Mouse (Mus musculus) kidney, embryonic 14.5 days (tissue): Measurements from ENCODE around the gene Atf3. TPM values are rescaled to one million over a fixed set of nuclear protein-coding genes. Genes with fewer than 3 reads are reported as not detected.
A peak's percentile ranks its signal among the peaks of the same experiment; 100 is the strongest.

Experiments used
- ATAC-seq: fragments of 200-750 bp; cut with Nextera tagmentation; 2 replicates; pipeline ENCODE4 v1.8.0; 2017; ENCODE audit warnings: moderate number of reproducible peaks, mild to moderate bottlenecking, moderate TSS enrichment, moderate library complexity; ENCODE audit not compliant: low FRiP score, low TSS enrichment
- H3K27ac ChIP-seq: fragments of 300-500 bp; sonication (generic); 2 replicates; pipeline ENCODE4 v1.5.1; 2014; ENCODE audit warnings: low read depth, mild to moderate bottlenecking, low read length, moderate library complexity, mixed read lengths
- H3K27me3 ChIP-seq: fragments of 300-500 bp; sonication (generic); 2 replicates; pipeline ENCODE4 v1.6.1; 2014; ENCODE audit warnings: mild to moderate bottlenecking, low read length; ENCODE audit not compliant: control insufficient read depth, insufficient read depth
- H3K36me3 ChIP-seq: fragments of 300-500 bp; sonication (generic); 2 replicates; pipeline ENCODE4 v1.6.1; 2014; ENCODE audit warnings: low read length, mixed read lengths; ENCODE audit not compliant: control insufficient read depth, insufficient read depth
- H3K4me1 ChIP-seq: fragments of 300-500 bp; sonication (generic); 2 replicates; pipeline ENCODE4 v1.6.1; 2014; ENCODE audit warnings: low read length, mixed read lengths; ENCODE audit not compliant: control insufficient read depth, insufficient read depth
- H3K4me2 ChIP-seq: fragments of 300-500 bp; sonication (generic); replicated peaks from 2 replicates; pipeline ENCODE4 v1.6.1; 2014; ENCODE audit warnings: low read depth, mild to moderate bottlenecking, low read length
- H3K4me3 ChIP-seq: fragments of 300-500 bp; sonication (generic); 2 replicates; pipeline ENCODE4 v1.5.1; 2014; ENCODE audit warnings: mild to moderate bottlenecking, low read length
- H3K9ac ChIP-seq: fragments of 300-500 bp; sonication (generic); 2 replicates; pipeline ENCODE4 v1.6.1; 2014; ENCODE audit warnings: low read depth, mild to moderate bottlenecking, low read length, moderate library complexity
- H3K9me3 ChIP-seq: fragments of 300-500 bp; sonication (generic); 2 replicates; pipeline ENCODE4 v1.6.1; 2016; ENCODE audit warnings: low read length; ENCODE audit not compliant: control insufficient read depth
- WGBS: fragments of 180-500 bp; shearing (Covaris S2); extraction: QIAGEN DNeasy Blood & Tissue Kit; methylation state at CpG from one replicate; pipeline ENCODE4 v1.1.7; 2014; 5-methylcytosine and 5-hydroxymethylcytosine counted together
- polyA plus RNA-seq: library from polyadenylated mRNA; unstranded; fragments of >200 nt; fragmentation: Nextera tagmentation; extraction: Ambion mirVana; gene quantifications from 2 replicates; pipeline ENCODE4 v1.2.1, GENCODE M21; 2014

Gene Atf3
- polyA plus RNA-seq, 1 experiment from 2014 or later: 2.3 TPM

DNA sequence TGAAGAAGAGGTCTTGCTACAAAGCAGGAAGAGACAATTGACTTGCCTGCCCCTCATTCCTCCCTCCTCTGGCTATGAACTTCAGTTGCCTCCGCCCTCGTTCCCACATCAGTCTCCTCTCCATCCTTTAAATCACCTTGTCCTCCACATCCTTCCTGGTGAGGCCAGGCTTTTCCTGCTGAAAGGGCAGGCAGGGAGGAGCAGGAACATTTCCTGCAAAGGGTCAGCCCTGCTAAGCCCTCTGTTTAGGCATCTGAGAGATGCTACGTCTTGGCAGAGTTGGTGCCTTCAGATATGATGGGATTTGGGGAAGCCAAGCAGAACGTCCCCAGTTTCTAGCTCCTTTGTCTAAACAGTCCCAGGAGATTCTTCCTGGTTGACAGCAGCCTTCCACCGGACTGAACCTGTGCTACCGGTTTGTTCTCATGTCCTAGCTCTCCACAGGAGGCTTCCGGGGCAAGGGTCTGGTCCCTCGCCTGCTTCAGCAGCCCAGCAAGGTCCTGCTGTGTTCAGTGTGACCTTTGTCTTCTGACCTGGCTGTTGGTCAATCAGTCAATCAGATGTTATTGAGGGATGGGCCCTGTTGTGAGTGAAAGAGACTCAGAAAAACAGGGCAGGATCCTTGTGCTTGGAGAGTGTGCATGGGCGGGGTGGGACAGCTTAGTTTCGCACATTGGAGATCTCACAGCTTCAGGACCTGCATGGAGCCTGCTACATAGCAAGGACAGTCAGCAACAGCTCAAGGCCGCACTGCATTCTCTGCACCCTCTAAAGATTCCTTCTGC, 38.9 kb upstream of the Atf3 start:
- no peak for ATAC-seq
- no peaks in the 10 kb centered on the region for H3K27me3 ChIP-seq
- no peaks in the 10 kb centered on the region for H3K36me3 ChIP-seq
- H3K4me1 ChIP-seq: peaks cover 9% of the 10 kb centered on the region; the same call in 1 of the 2 replicates
- H3K9me3 ChIP-seq: no peaks in the 10 kb centered on the region
- no peak overlapping the region for H3K9ac ChIP-seq
- no peak overlapping the region for H3K4me3 ChIP-seq
- WGBS: 56% methylated on average over 11 of the region's 11 CpGs
- H3K4me2 ChIP-seq: no peak overlapping the region
- no peak overlapping the region for H3K27ac ChIP-seq

DNA sequence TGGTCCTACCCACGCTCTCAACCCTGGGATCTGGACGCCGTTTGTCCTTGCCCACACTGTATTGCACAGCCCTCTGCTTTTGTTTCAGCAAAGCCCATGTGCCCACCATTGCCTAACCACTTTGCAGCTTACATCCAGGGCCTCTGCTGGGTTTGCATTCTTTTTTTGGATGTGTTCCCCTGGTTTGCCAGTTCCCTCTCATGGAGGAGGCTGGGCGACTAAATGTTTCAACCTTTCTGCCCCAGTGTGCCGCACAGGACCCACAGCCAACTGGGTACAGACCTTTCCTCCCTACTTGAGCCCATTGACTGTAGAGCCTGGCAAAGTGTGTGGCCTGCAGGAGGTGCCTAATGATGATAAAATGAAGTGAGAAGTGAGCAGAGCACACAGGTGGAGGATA, 38.3 kb upstream of the Atf3 start:
- Histone ChIP-seq H3K4me3 (no peak overlapping the region), H3K4me2 (no peak overlapping the region), H3K27ac (no peak overlapping the region), H3K27me3 (no peaks in the 10 kb centered on the region), H3K36me3 (no peaks in the 10 kb centered on the region), H3K4me1 (peaks cover 9% of the 10 kb centered on the region; the same call in 1 of the 2 replicates), H3K9ac (no peak overlapping the region), H3K9me3 (no peaks in the 10 kb centered on the region)
- 95% methylated on average over 5 of the region's 5 CpGs for WGBS
- no peak for ATAC-seq

DNA sequence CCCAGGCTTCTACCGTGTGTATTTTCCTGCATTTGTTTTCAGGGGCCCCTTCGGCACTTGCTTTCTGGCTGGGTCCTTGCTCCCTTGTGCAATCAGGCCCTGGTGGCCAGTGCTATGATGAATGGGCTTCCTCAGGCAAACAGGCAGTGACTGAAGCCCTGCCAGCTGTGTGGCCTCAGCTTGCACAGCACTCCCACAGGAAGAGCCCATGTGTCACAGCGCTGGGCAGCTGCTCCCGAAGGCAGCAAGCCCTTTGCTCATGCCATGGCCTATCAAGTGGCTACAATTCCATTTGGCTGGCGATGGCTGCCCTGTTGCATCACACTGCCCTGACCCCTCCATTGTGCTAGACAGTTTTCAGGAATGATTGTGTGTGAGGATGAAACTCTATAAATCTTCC, 36.6 kb upstream of the Atf3 start:
- Histone ChIP-seq H3K4me2 (no peak overlapping the region), H3K4me1 (peaks cover 9% of the 10 kb centered on the region; the same call in 1 of the 2 replicates), H3K27ac (no peak overlapping the region), H3K9me3 (no peaks in the 10 kb centered on the region), H3K9ac (no peak overlapping the region), H3K4me3 (no peak overlapping the region), H3K36me3 (no peaks in the 10 kb centered on the region), H3K27me3 (no peaks in the 10 kb centered on the region)
- ATAC-seq: peak; percentile 32; the same call in 1 of the 2 replicates
- WGBS: 44% methylated on average over 5 of the region's 5 CpGs

DNA sequence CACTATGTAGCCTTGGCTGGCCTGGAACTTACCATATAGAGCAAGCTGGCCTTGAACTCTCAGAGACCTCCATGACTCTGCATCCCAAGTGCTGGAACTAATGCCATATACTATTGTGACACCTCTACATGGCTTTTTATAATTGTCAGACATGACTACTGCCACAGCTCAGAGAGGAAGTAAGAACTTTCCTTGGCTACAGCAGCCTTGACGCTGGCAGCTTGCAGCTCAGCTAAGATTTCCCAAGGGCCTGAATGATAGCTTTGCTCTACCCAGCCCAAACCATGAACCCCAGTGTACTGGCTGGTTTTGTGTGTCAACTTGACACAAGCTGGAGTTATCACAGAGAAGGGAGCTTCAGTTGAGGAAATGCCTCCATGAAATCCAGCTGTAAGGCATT, 35.8 kb upstream of the Atf3 start:
- peaks cover 9% of the 10 kb centered on the region; the same call in 1 of the 2 replicates for H3K4me1 ChIP-seq
- ATAC-seq: no peak
- WGBS: 76% methylated on average over 1 of the region's 1 CpGs
- no peaks in the 10 kb centered on the region for H3K36me3 ChIP-seq
- H3K27ac ChIP-seq: no peak overlapping the region
- no peaks in the 10 kb centered on the region for H3K27me3 ChIP-seq
- H3K4me2 ChIP-seq: no peak overlapping the region
- H3K4me3 ChIP-seq: no peak overlapping the region
- no peak overlapping the region for H3K9ac ChIP-seq
- H3K9me3 ChIP-seq: no peaks in the 10 kb centered on the region

DNA sequence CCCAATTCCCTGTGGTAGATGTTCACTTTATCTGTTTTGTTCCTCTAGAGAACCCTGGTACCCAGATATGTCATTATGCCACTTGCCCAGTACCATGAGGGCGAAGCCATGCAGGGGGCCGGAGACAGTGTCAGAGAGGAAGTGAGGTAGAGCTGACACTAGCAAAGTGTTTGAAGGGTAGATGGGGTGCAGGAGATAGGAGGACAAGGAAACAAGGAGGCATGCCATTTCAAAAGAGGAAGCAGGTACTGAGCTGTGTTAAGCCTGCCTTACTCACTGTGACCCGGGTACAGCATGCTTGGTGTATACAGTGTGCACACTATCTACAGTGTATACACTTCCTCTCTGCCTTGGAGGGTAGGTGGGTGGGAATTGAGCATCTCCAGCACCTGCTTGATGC, 32.1 kb upstream of the Atf3 start:
- Histone ChIP-seq H3K9ac (no peak overlapping the region), H3K27me3 (no peaks in the 10 kb centered on the region), H3K4me1 (peaks cover 5% of the 10 kb centered on the region; the same call in 1 of the 2 replicates), H3K4me3 (no peak overlapping the region), H3K36me3 (no peaks in the 10 kb centered on the region), H3K9me3 (peaks cover 6% of the 10 kb centered on the region; the same call in 1 of the 2 replicates), H3K27ac (no peak overlapping the region), H3K4me2 (no peak overlapping the region)
- 97% methylated on average over 3 of the region's 3 CpGs for WGBS
- no peak for ATAC-seq

DNA sequence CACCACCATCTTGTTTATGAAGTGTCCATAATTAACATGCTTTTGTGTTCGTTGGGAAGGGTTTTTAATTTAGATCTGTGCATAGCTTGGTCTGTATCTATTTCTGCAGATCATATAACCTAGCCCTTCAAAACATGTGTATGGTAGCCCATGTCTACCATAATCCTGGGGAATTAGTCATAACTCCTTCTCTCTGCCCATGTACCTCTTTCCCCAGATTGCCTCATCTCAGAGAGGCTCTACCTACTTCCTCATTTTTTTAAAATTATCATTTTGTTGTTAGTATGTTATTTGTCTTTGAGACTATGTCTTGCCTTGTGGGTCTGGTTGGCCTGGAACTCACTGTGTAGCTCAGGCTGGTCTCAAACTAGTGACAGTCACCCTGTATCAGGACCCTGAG, 30.6 kb upstream of the Atf3 start:
- no peak overlapping the region for H3K4me2 ChIP-seq
- 66% methylated on average over 1 of the region's 1 CpGs for WGBS
- H3K36me3 ChIP-seq: no peaks in the 10 kb centered on the region
- H3K4me1 ChIP-seq: no peaks in the 10 kb centered on the region
- peaks cover 6% of the 10 kb centered on the region; the same call in 1 of the 2 replicates for H3K9me3 ChIP-seq
- ATAC-seq: no peak
- H3K4me3 ChIP-seq: no peak overlapping the region
- H3K27me3 ChIP-seq: no peaks in the 10 kb centered on the region
- H3K27ac ChIP-seq: no peak overlapping the region
- no peak overlapping the region for H3K9ac ChIP-seq

DNA sequence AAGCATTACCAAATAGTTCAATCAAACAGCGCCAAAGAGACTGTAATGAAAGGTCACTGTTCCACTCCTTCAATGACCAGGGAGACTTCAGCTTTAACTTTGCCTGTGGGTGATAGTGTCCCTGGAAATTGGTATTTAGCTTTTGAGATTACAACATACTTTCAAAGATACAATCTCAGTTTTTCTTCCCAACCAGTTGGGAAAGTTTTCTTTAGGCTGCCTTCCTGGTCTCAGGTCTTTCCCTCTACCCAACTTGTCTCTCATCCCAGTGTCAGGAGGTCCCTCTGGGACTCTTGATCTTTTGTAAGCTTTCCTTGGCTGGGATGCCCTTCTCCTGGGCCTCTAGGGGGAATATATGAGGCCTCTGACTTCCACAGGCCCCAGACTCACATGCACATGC, 29.7 kb upstream of the Atf3 start:
- Histone ChIP-seq H3K4me2 (no peak overlapping the region), H3K27me3 (no peaks in the 10 kb centered on the region), H3K4me1 (no peaks in the 10 kb centered on the region), H3K9me3 (peaks cover 6% of the 10 kb centered on the region; the same call in 1 of the 2 replicates), H3K27ac (no peak overlapping the region), H3K9ac (no peak overlapping the region), H3K4me3 (no peak overlapping the region), H3K36me3 (no peaks in the 10 kb centered on the region)
- no peak for ATAC-seq
- WGBS: 84% methylated on average over 1 of the region's 1 CpGs

DNA sequence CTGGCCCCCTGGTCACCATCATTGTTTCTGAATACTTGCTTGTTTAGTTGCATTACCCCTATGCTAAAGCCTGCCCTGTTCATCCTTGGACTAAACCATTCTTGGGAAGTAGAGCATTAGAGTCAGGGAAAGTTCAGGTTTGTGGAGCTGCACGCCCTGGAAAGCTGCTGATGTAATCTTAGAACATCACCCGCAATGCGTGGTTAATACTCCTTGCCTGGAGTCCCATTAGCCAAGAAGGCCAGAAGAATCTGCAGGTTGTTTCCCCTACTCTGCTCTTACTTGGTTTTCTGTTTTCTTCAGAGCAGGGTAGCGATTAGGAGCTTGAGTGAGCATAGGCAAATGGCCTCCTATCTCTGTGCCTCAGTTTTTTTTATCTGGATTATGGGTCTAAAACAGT, 26.0 kb upstream of the Atf3 start:
- WGBS: 81% methylated on average over 4 of the region's 4 CpGs
- Histone ChIP-seq H3K9ac (no peak overlapping the region), H3K4me1 (no peaks in the 10 kb centered on the region), H3K36me3 (no peaks in the 10 kb centered on the region), H3K9me3 (peaks cover 6% of the 10 kb centered on the region; the same call in 1 of the 2 replicates), H3K27ac (no peak overlapping the region), H3K4me3 (no peak overlapping the region), H3K4me2 (no peak overlapping the region), H3K27me3 (no peaks in the 10 kb centered on the region)
- ATAC-seq: no peak

DNA sequence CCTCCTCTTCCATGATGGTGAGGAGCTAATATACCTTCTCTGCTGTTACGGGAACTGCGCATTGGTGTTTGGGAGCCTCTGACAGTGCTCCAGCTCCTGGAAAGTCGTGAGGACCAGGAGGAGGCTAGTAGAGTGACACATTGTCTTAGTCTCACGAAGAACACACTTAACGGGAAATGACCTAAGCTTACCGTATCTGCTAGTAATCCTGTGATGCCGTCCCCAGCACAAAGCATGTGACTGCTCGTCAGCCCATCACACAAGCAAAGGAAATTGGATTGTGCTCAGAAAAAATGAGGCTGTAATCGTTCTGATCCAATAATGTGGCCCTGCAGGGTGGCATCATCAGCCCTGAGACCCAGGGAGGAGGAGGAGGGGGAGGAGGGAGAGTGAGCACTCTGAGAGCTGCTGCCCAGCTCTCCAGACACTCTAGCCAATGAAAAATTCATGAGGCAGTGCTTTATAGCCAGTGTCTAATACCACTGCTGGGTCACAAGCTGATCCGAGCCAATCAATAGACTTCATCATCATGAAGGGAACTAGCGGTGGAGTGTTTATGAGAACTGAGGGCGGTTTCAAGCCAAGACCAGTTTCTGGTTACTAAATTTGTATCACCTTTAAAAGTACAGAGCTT, 24.3 kb upstream of the Atf3 start:
- H3K27ac ChIP-seq: no peak overlapping the region
- WGBS: 82% methylated on average over 12 of the region's 12 CpGs
- no peak for ATAC-seq

More for the DNA sequence above, 24.3 kb upstream of the Atf3 start:
- Histone ChIP-seq H3K27me3 (no peaks in the 10 kb centered on the region), H3K4me2 (no peak overlapping the region), H3K4me3 (no peak overlapping the region), H3K9ac (no peak overlapping the region), H3K4me1 (no peaks in the 10 kb centered on the region), H3K36me3 (no peaks in the 10 kb centered on the region), H3K9me3 (peaks cover 6% of the 10 kb centered on the region; the same call in 1 of the 2 replicates)
